Mouse (Mus musculus): ENCODE measurements around the gene Cobll1.

The Cobll1 gene

DNA sequence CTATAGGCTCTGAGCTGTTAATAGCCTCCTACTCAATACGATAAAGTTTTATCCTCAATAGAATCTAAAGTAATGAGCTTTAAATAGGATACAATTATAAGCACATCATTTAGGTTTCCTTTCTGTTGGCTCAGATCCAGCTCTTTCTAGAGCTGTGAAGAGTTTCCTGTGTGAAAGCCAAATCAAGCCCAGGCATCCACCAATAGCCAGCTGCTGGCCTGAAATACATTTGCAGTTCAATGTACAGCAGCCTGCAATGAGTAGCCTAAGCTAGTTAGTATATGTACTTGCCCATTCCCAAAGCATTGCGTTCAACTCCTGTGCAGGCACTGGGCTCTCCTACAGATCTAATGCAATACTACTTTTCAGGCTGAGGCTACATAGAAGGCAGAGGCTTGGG, 145.2 kb downstream of the Cobll1 start:
- DNase-seq (ENCODE audit: low spot score in 2 of 2): peak in 1 of 2 experiments; percentile 20

- no peak for DNase-seq (ENCODE audit: low spot score in 2 of 2)
Observed at GRCm38 (mm10) chr2:65090986-65091385, 148.2 kb downstream of the Cobll1 start.

DNA sequence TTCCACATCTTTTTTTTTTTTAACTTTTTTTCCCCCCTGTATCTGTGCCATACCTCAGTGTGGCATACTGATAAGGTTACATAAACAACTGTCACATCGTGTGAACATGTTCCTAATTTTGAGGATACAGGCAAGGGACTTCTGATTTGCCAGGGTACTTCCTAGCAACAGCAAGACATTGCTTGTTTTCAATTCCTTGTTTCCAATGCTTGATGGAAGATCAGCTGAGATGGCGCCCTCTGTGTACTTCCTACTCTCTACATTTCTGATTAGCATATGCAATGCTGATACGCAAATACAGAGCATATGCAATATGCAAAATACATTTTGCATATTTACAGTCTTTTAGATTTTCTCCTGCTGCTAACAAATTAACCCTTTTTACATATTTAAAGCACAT, 152.0 kb downstream of the Cobll1 start:
- DNase-seq (ENCODE audit: low spot score in 2 of 2): no peak

DNA sequence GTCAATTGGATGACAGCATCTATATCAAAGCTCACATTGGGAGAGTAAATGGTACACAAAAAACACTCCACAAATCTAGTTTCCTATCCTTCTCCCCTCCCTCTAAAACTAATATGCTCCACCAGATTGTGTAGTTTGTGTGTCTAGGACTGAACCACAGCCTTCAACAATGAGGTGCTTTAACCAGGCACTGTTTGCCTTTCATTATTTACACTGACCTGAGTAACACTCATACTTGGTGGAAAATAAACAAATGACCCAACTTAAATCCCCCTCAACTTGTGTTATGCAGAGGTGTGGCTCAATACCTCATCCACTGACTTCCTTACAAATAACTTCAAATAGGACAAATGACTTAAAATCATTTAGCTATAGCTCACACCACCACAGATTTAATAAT, 155.8 kb downstream of the Cobll1 start:
- DNase-seq (ENCODE audit: low spot score in 2 of 2): no peak

GRCm38 (mm10) chr2:65077544-65077943, 161.7 kb downstream of the Cobll1 start:
- DNase-seq (ENCODE audit: low spot score in 2 of 2): no peak

DNA sequence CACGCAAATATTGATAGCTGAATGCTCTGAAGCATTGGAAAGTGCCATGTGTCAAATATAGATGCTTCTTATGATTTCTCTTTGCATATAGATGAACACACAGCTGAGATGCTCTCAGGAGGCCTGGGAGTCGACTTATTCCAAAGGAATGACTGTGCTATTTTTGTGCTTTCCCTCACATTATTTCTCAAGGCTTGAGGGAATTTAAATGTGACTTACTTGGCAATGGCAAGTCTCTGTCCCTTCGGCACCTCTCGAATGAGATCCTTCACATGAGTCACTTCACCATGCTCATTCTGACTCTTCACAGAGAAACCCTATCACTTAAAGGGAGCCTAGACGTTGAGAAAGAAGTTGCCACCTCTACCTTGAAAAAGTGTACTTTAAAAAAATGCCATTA, 163.4 kb downstream of the Cobll1 start:
- DNase-seq (ENCODE audit: low spot score in 2 of 2): no peak

GRCm38 (mm10) chr2:65075431-65075830, 163.8 kb downstream of the Cobll1 start:
- no peak for DNase-seq (ENCODE audit: low spot score in 2 of 2)

- no peak for DNase-seq (ENCODE audit: low spot score in 2 of 2)
Observed at GRCm38 (mm10) chr2:65072205-65072604, 167.0 kb downstream of the Cobll1 start.

- no peak for DNase-seq (ENCODE audit: low spot score in 2 of 2)
Observed at GRCm38 (mm10) chr2:65053764-65054163, 185.4 kb downstream of the Cobll1 start.

DNA sequence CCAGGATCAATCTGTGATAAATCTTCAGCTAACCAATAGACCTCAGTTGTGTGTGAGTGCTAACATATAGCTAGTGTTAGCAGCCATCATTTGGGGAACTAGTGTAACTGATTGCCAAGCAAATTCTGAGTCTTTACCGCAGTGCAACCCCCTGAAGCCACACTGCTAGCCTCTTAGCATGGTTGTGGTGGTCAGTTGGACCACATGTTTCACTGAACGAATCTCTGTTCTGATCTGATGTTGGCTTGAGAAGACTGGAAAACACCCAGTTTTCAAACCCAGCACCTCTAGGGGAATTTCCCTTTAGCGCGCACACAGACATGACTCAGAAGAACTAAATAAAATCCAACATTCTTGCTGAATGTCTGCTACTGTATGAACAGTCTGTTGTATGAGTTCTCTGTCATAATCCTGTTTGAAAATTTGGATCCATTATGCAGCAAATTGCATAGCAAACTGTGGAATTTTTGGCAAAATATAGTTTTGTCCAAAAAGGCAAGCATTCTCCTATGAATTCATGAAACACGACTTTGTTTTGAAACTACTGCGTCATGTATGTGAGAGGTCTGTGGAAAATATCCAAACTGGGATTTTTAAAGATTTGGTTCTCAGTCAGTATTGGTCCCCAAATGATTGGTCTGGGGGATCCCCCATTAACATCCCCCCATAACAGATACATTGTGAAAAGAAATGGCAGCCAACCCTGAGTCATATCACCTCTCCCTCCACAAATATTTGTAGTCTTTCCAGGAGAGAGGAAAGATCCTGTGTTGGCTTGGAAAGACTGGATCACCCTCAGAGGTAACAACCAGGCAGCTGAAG, 186.8 kb downstream of the Cobll1 start:
- DNase-seq (ENCODE audit: low spot score in 2 of 2): no peak

DNA sequence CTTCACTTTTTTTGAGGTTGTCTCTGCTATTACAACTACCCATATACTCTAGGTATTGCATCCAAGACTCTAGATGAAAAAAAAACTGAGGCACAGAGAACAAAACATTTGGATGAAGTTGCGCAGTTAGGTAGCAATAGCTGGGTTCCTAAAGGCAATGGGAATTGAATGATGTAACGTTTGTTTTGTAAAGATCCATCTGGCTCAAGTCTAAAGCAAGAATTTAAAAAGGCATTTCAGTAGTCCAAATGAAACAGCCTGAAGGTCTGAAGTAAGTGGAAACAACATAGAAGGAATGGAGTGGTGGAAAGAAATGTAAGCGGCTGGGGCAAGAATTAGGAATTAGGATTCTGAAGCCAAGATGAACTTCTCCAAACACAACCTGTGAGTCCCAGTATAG, 188.4 kb downstream of the Cobll1 start:
- no peak for DNase-seq (ENCODE audit: low spot score in 2 of 2)

GRCm38 (mm10) chr2:65048234-65049017, 190.8 kb downstream of the Cobll1 start:
- DNase-seq (ENCODE audit: low spot score in 2 of 2): no peak
